Mouse (Mus musculus) thymus, adult 2 months (tissue): ENCODE results near the gene Plekhm1.

Experiments
- CTCF ChIP-seq: fragments of 200-500 bp; IDR thresholded peaks from 2 replicates; pipeline ENCODE4 v1.5.1; 2012; ENCODE audit warnings: mild to moderate bottlenecking, control low read depth, low read length, moderate library complexity, borderline replicate concordance; ENCODE audit not compliant: control insufficient read depth, poor library complexity, insufficient read depth; ENCODE audit errors: extremely low read depth
- POLR2A ChIP-seq: fragments of 200-500 bp; IDR thresholded peaks from 2 replicates; pipeline ENCODE4 v1.6.1; 2012; ENCODE audit warnings: mild to moderate bottlenecking, low read length, control low read depth, moderate library complexity; ENCODE audit not compliant: control insufficient read depth, poor library complexity, insufficient read depth; ENCODE audit errors: extremely low read depth

GRCm38 (mm10) chr11:103362054-103362432 lies 50.4 kb downstream of the Plekhm1 start:
- TF ChIP-seq CTCF (no peak), POLR2A (no peak)
